Mouse (Mus musculus) neutrophil, adult 65 days (primary cell): ENCODE results near the gene Olfr140. TPM values are rescaled to one million over a fixed set of nuclear protein-coding genes. Genes with fewer than 3 reads are reported as not detected.

Experiments used
- total RNA-seq: library from RNA; stranded (reverse); gene quantifications from 2 replicates; pipeline ENCODE4 v1.2.4, GENCODE M21; 2023

The Olfr140 gene
- total RNA-seq = not detected in 2 replicates

DNA sequence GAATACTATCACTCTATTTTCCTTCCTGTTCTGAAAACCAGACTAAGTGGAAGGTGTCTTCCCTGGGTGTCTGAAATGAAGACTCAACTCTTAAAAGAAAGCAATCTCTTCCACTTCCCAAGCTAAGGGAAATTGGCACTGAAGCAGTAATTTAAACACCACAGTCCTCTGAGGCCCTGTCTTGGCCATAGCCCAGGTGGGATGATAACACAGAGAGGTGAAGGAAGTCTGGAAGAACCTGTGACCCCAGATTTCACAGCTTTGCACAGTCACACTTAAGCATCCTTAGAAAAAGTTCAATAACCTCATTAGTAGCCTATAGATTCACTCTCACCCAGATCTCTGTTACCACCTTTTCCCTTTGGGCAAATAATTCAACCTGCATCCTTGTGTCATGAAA is at the start of gene Olfr140:
Gene Olfr140, minus strand, starts transcription at position 101 of the 400 bp plus-strand sequence.

GRCm38 (mm10) chr2:90035037-90035436 is 28.4 kb downstream of the Olfr140 start, which contains the start of gene Olfr1265:
Gene Olfr1265 (plus strand): TSS chr2:90035337.

DNA sequence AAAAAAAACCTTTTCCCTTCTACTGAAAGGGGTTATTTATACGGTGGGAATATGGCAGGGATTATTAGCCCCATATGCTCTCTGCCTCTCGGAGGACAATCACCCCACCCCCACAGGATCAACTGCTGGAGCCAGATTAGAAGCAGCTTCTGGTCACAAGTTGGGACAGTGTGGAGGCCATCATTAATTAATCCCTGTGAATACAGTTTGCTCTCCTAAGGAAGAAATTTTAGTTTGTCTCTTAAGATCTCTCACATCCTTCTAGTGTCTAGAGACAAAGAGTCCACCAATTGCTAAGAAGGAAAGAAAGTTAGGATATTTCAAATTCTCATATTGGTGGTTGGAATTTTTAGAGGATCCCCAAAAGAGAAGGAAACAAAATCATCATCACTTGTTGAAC is 37.9 kb downstream of the Olfr140 start, which contains the start of gene Olfr1264:
Gene Olfr1264, minus strand, starts transcription at position 101 of the 400 bp plus-strand sequence.

DNA sequence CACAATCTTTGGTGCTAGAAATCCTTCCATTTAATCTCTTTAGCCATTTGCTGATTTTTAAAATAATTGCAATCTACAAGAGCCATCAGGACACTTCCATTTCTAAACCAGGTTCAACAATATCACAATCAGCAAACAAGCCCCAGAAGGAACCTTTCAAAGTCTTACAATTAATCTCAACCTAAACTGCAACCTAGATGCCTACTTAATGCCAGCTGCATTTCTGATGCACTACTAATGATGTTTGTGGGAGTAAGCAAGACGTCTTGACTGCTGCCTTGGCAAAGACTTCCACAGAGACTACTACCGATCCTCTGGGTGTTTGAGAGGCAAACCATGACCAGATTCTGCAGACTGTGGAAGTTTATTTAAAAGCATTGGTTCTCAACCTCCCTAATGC is 51.6 kb downstream of the Olfr140 start, which contains the start of gene Olfr1263:
Gene Olfr1263, plus strand, starts transcription at position 301 of the 400 bp plus-strand sequence.

GRCm38 (mm10) chr2:89999845-90000244 is 63.5 kb downstream of the Olfr140 start, which contains the start of gene Olfr1262:
Gene Olfr1262 (plus strand): TSS chr2:90000145.

Other genes starting within 250 kb of the Olfr140 start
- gene Olfr1256, start 222.0 kb downstream of the Olfr140 start, total RNA-seq = not detected in 2 replicates
- gene Olfr48, start 215.4 kb downstream of the Olfr140 start, total RNA-seq = not detected in 2 replicates
- gene Olfr1257, start 185.2 kb downstream of the Olfr140 start, total RNA-seq = not detected in 2 replicates
- gene Olfr1258, start 136.3 kb downstream of the Olfr140 start, total RNA-seq = not detected in 2 replicates
- not detected in 2 replicates for gene Olfr1259, start 114.9 kb downstream of the Olfr140 start, total RNA-seq
- not detected in 2 replicates for gene Olfr1260, start 89.3 kb downstream of the Olfr140 start, total RNA-seq
- not detected in 2 replicates for gene Olfr1261, start 72.4 kb downstream of the Olfr140 start, total RNA-seq
- gene Olfr1262, start 63.4 kb downstream of the Olfr140 start, total RNA-seq = not detected in 2 replicates
- not detected in 2 replicates for gene Olfr1263, start 51.5 kb downstream of the Olfr140 start, total RNA-seq
- not detected in 2 replicates for gene Olfr1264, start 38.0 kb downstream of the Olfr140 start, total RNA-seq
- gene Olfr1265, start 28.3 kb downstream of the Olfr140 start, total RNA-seq = not detected in 2 replicates
- not detected in 2 replicates for gene Olfr1269, start 57.8 kb upstream of the Olfr140 start, total RNA-seq
- gene Olfr32, start 78.7 kb upstream of the Olfr140 start, total RNA-seq = not detected in 2 replicates
- not detected in 2 replicates for gene Olfr1270, start 89.5 kb upstream of the Olfr140 start, total RNA-seq
- 0.20 and 0.63 TPM in 2 replicates for gene Olfr1506, start 160.9 kb upstream of the Olfr140 start, total RNA-seq
- gene Olfr142, start 194.0 kb upstream of the Olfr140 start, total RNA-seq = not detected in 2 replicates
- not detected in 2 replicates for gene Olfr1271, start 207.4 kb upstream of the Olfr140 start, total RNA-seq
- gene Olfr1272, start 229.2 kb upstream of the Olfr140 start, total RNA-seq = not detected in 2 replicates